Mouse (Mus musculus): ENCODE measurements at regions not wholly inside any gene's neighbourhood (a gene's known extent, or its start where the extent isn't known, plus 50 kb on each side); places are given as distances from the start of the nearest gene placed in this dataset.
A peak's percentile ranks its signal among the peaks of the same experiment; 100 is the strongest.

DNA sequence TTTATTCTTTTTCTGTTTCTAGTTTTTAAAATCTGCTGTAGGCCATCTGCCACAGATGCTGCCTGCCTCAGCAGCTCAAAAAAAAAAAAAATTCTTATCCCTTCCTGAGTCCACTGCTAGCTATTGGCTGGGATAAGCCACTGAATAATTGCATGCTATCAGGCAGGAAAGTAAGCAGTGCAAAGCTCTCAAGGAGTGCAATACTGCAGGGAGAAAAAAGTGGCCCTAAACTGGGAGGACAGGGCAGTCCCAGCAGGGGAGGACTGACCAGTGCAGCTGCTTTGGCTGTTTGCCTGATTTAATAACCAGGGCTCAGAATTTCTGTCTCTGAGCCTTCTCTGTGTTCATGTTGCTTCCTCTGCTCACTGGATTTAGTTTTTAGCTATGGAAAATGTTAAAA lies 544.4 kb upstream of the Marcks start:
- Histone ChIP-seq H3K27ac (replicated peaks) (no peak overlapping the region), H3K9ac (no peak overlapping the region), H3K4me3 (no peak overlapping the region), H3K4me1 (replicated peaks) (no peaks in the 10 kb centered on the region), H3K27me3 (no peaks in the 10 kb centered on the region), H3K36me3 (no peaks in the 10 kb centered on the region), H3K4me2 (no peak overlapping the region), H3K9me3 (no peaks in the 10 kb centered on the region)
- ATAC-seq (ENCODE audit: low read depth) = no peak

DNA sequence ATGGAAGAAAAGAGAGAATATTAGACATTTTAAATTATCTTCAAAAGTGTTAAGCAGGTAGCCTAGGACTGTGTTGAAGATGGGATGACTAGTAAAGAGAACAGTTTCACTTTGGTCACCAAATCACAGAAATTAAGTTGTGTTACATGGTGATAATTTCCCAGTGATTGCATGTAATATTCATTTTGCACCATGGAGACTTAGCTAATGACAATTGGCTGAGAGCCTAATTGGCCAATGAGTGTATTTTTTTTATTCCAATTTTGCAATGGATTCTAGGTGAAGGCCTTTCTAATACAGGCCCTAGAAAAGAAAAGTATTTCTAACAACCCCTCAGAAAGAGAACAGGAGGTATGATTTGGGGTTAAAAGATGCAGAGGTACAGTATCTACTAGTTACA lies 541.9 kb upstream of the Marcks start:
- ATAC-seq (ENCODE audit: low read depth) = no peak
- no peak overlapping the region for H3K27ac ChIP-seq (replicated peaks)
- H3K4me1 ChIP-seq (replicated peaks) = no peaks in the 10 kb centered on the region
- H3K27me3 ChIP-seq = no peaks in the 10 kb centered on the region
- H3K9ac ChIP-seq = no peak overlapping the region
- H3K4me3 ChIP-seq = no peak overlapping the region
- H3K4me2 ChIP-seq = no peak overlapping the region
- H3K9me3 ChIP-seq = no peaks in the 10 kb centered on the region
- H3K36me3 ChIP-seq = no peaks in the 10 kb centered on the region

DNA sequence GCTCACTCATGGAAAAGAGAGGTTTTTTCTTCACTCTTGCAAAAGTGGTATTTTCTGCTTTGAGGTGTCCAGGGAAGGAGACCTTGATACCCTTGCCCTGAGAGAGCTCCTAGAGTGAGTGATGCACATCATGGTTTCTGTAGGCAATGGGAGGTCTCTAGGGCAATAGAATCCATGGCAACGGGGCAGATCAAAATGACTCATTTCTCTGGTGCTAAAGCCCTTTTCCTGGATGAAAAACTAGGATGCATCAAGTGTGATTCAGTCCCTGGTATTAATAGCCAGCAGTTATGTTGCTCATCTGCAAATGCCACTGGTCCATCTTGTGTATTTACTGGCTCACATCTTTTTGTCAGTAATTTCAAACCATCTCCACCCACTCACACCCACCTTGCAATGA lies 539.1 kb upstream of the Marcks start:
- Histone ChIP-seq H3K4me3 (no peak overlapping the region), H3K9ac (no peak overlapping the region)
- no peak for ATAC-seq (ENCODE audit: low read depth)

DNA sequence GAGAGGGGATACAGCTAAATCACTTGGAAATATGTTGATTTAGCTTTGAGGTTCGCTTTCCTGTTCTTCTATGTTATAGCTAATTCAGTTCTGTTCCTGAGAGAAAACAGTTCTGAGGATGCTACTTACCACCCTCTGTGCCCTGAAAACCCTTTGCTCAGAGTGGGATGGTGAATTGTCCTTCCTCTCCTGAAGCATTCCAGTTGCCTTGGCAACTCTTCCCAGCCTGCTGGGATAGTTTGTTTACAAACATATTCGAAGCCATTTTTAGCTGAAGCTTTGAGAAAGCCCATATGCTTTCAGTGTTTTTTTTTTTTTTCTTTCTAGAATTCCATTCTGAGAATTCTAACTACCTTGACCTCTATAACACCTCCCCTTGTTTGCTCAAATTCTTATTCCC lies 530.1 kb upstream of the Marcks start:
- ATAC-seq (ENCODE audit: low read depth) = no peak
- no peaks in the 10 kb centered on the region for H3K36me3 ChIP-seq
- no peaks in the 10 kb centered on the region for H3K9me3 ChIP-seq
- 36% methylated on average over 2 of the region's 2 CpGs for WGBS
- H3K9ac ChIP-seq = no peak overlapping the region
- peaks cover 17% of the 10 kb centered on the region for H3K4me1 ChIP-seq (replicated peaks)
- H3K4me3 ChIP-seq = no peak overlapping the region
- no peak overlapping the region for H3K27ac ChIP-seq (replicated peaks)
- H3K27me3 ChIP-seq = no peaks in the 10 kb centered on the region
- no peak overlapping the region for H3K4me2 ChIP-seq

More for the DNA sequence above, 539.1 kb upstream of the Marcks start:
- no peaks in the 10 kb centered on the region for H3K9me3 ChIP-seq
- no peak overlapping the region for H3K4me2 ChIP-seq
- H3K27me3 ChIP-seq = no peaks in the 10 kb centered on the region
- WGBS = 79% methylated on average over 1 of the region's 1 CpGs
- H3K4me1 ChIP-seq (replicated peaks) = no peaks in the 10 kb centered on the region
- no peak overlapping the region for H3K27ac ChIP-seq (replicated peaks)
- no peaks in the 10 kb centered on the region for H3K36me3 ChIP-seq

DNA sequence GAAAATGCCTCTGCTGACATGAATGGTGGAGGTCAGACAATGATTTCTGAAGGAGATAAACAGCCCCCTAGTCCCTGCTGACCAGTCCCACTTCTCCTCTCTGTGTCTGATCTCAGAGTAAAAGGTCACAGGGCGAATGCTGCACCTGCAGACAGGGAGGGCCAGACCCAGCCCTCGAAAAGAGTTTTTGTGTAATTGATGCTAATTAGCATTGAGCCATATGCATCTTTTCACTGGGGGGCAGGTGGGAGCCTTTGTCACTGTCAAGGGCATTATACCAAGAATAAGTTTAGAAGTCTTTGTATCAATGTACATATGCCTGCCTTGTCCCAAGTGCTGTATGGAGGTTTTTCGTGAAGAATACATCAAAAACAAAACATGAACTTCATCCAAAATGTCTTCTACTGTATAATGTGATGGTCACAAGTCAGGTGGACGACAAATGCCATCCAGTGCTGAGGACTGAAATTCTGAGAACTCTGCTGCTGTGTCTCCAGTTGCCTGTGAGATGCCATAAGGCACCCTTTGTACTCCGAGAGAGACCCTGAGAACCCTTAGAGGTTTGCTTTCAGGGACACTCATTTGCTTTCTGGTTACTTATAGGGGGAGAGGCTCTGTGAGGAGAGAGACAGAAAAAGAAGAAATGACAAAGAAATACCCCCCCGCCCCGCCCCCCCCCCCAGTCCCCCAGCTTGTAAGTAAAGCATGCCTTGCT lies 528.5 kb upstream of the Marcks start:
- no peak overlapping the region for H3K4me3 ChIP-seq
- H3K36me3 ChIP-seq = no peaks in the 10 kb centered on the region
- no peaks in the 10 kb centered on the region for H3K27me3 ChIP-seq
- ATAC-seq (ENCODE audit: low read depth) = peak; percentile 84
- 13% methylated on average over 7 of the region's 7 CpGs for WGBS
- peaks cover 17% of the 10 kb centered on the region for H3K4me1 ChIP-seq (replicated peaks)
- no peaks in the 10 kb centered on the region for H3K9me3 ChIP-seq
- H3K27ac ChIP-seq (replicated peaks) = no peak overlapping the region
- H3K4me2 ChIP-seq = no peak overlapping the region
- no peak overlapping the region for H3K9ac ChIP-seq

DNA sequence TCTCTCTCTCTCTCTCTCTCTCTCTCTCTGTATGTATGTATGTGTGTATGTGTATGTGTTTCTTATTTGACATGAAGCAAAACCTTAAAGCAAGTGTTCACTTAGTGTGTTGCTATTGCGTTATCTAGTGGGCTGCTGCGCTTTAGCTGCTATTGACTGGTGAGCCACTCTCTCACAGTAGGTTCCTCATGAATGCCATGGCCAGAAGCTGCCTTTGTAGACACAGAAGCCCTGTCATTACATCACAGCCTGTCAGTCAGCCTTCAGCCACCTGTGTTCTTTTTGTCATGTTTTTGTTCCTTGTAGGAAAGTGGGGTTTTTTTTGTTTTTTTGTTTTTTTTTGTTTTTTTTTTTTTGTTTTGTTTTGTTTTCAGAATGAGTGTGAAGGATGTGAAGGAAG lies 527.8 kb upstream of the Marcks start:
- Histone ChIP-seq H3K4me1 (replicated peaks) (peaks cover 17% of the 10 kb centered on the region), H3K27ac (replicated peaks) (no peak overlapping the region), H3K36me3 (no peaks in the 10 kb centered on the region), H3K9me3 (no peaks in the 10 kb centered on the region), H3K9ac (no peak overlapping the region), H3K4me2 (no peak overlapping the region), H3K4me3 (no peak overlapping the region), H3K27me3 (no peaks in the 10 kb centered on the region)
- 37% methylated on average over 2 of the region's 2 CpGs for WGBS
- ATAC-seq (ENCODE audit: low read depth) = peak; percentile 58; the same call in 1 of the 2 replicates

DNA sequence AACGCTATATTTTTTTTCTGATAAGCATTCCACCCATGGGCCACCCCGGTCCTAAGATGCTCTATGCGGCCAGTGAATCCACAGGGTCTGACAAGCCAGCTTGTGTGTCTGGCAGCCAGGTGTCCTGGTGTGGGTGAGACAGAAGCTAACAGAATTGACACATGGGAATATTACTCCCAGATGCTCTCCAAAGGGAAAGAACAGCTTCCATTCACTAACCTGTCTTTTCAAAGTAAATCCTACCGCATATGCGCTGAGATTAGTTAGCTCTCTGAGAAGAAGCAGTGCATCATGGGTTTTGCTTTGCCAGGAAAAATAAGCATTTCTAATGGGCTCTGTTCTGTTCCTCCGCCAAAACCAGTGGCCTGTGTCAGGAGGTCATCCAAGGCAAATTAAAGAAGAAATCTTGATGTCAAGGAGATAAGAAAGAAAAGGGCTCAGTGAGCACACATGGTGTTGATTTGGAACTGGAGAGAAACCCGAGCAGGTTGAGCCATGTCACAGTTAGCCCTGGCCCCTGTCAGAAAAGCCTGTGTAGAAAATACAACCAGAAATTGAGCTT lies 498.4 kb upstream of the Marcks start:
- Histone ChIP-seq H3K27ac (replicated peaks) (no peak overlapping the region), H3K36me3 (no peaks in the 10 kb centered on the region), H3K9ac (no peak overlapping the region), H3K27me3 (no peaks in the 10 kb centered on the region), H3K9me3 (no peaks in the 10 kb centered on the region), H3K4me1 (replicated peaks) (no peaks in the 10 kb centered on the region), H3K4me3 (no peak overlapping the region), H3K4me2 (no peak overlapping the region)
- 65% methylated on average over 7 of the region's 7 CpGs for WGBS
- ATAC-seq (ENCODE audit: low read depth) = no peak

DNA sequence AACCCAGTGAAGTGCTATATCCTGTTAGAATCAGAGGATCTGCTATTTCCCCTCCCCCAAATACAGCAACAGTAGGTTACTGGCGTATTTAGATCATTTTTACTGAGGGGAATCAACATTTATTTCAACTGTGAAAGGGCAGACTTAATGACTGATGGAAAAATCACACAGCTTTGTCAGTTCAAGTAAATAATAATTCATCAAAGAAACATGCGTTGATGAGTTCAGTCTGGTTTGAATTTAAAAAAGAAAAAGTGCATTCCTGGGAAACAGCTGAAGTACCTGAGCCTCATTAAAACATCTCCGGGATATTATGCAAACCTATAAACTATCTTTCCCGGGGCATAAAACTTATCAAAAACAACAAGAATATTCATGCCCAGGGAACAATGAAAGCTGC lies 497.7 kb upstream of the Marcks start:
- Histone ChIP-seq H3K4me2 (no peak overlapping the region), H3K9ac (no peak overlapping the region), H3K4me3 (no peak overlapping the region), H3K4me1 (replicated peaks) (no peaks in the 10 kb centered on the region), H3K9me3 (no peaks in the 10 kb centered on the region), H3K27ac (replicated peaks) (no peak overlapping the region), H3K27me3 (no peaks in the 10 kb centered on the region), H3K36me3 (no peaks in the 10 kb centered on the region)
- 74% methylated on average over 4 of the region's 4 CpGs for WGBS
- no peak for ATAC-seq (ENCODE audit: low read depth)

DNA sequence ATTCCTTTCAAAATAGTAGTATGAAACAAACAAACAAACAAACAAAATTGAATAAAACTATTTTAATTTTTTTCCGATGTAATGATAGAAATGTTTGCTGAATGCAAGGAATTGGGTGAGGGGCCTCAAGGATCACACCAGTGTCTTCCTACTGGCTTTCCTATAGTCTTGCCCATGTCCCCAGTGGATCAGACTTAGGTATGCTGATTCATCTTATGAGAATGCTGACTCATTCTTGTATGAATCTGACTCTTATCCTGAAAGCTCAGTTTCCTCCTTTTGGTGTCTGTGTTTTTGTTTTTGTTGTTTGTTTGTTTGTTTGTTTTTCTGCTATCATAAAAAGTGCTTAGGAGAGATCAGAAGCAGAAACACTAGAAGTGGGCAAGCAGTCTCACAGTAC lies 491.7 kb upstream of the Marcks start:
- Histone ChIP-seq H3K4me2 (no peak overlapping the region), H3K27ac (replicated peaks) (no peak overlapping the region), H3K9me3 (no peaks in the 10 kb centered on the region), H3K4me3 (no peak overlapping the region), H3K36me3 (no peaks in the 10 kb centered on the region), H3K4me1 (replicated peaks) (peaks cover 13% of the 10 kb centered on the region; the same call in 1 of the 2 replicates), H3K9ac (no peak overlapping the region), H3K27me3 (no peaks in the 10 kb centered on the region)
- 98% methylated on average over 1 of the region's 1 CpGs for WGBS
- no peak for ATAC-seq (ENCODE audit: low read depth)

DNA sequence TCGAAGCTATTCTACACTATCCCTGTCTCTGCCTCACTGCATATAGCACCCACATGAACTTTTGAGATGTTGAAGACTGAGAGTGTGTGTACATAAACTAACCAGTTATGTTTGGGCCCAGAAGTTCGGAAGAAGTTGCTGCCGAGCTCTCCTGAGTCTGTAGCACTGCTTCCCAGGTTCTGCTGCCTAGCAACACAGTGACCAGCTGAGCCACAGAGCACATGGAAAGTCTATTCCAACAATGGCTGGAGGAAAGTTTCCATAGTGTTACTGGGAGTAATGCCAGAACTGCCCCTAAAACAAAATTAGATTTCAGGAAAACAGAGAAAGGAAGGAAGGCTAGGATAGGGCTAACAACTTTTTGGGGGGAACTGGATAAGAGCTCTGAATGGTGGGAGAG lies 489.2 kb upstream of the Marcks start:
- Histone ChIP-seq H3K4me3 (no peak overlapping the region), H3K9me3 (no peaks in the 10 kb centered on the region), H3K4me2 (no peak overlapping the region), H3K9ac (no peak overlapping the region), H3K4me1 (replicated peaks) (peaks cover 13% of the 10 kb centered on the region; the same call in 1 of the 2 replicates), H3K27ac (replicated peaks) (no peak overlapping the region; the same call in 1 of the 2 replicates), H3K36me3 (no peaks in the 10 kb centered on the region), H3K27me3 (no peaks in the 10 kb centered on the region)
- 70% methylated on average over 3 of the region's 3 CpGs for WGBS
- ATAC-seq (ENCODE audit: low read depth) = 0 out of 2 replicates have a peak, but pooled peaks have one; percentile 53

DNA sequence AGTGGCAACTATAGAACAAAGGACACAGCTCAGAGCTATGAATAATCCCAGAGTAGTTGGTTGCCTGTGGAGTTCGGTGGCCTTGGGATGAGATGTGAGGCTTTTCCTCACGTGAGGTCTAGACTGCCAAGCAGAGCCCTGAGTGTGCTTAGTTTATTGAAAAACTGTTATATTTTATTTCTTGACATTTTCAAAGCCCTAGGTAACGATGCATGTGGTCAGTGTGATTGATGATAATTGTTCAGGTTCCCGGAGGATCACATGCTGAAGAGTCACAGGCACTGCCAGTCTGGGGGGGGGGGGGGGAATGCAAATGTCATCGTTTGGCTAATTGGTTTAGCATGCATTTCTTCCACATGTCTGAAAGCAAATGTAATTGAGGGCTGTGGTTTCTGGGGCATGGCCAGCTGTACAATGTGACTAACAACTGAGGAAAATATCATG lies 488.1 kb upstream of the Marcks start:
- WGBS = 14% methylated on average over 5 of the region's 5 CpGs
- no peaks in the 10 kb centered on the region for H3K9me3 ChIP-seq
- no peaks in the 10 kb centered on the region for H3K27me3 ChIP-seq
- H3K4me2 ChIP-seq = no peak overlapping the region
- no peak overlapping the region for H3K27ac ChIP-seq (replicated peaks)
- peaks cover 13% of the 10 kb centered on the region; the same call in 1 of the 2 replicates for H3K4me1 ChIP-seq (replicated peaks)
- ATAC-seq (ENCODE audit: low read depth) = peak; percentile 88
- H3K9ac ChIP-seq = no peak overlapping the region
- H3K36me3 ChIP-seq = no peaks in the 10 kb centered on the region
- H3K4me3 ChIP-seq = no peak overlapping the region

DNA sequence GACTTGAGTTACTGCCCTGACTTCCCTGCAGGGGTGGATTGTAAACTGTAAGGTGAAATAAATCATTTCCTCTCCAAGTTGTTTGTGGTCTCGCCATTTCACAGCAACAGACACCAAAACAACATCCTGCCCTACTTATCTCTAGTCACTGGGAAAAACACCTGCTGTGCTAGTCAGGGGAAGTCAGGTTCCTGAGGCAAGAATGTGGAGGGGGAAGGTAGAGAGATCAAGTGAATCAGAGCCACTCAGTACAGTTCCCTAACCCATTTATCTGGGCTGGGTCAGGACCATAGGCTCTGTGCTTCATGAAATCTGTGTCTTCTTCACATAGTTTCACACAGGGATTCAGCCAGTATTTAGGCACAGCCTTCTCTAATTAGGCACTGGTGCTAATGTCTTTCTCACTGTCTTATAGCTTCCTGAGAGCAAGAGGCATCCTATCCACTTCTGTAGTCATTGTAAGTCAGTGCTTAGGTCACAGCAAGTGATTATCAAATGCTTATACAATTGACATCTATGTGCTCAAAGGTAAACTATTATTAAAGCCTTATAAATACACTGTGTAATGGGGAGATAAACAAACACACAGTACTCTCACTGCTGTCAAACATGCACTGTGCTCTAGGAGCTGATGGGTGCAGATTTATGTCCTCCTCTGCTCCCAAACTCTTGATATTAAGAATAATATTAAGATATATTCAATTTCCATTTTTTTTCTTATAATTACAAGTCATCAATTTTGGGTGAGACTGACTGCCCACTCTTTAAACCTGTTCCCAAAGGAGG lies 487.4 kb upstream of the Marcks start:
- no peak overlapping the region for H3K4me3 ChIP-seq
- no peaks in the 10 kb centered on the region for H3K36me3 ChIP-seq
- peaks cover 13% of the 10 kb centered on the region; the same call in 1 of the 2 replicates for H3K4me1 ChIP-seq (replicated peaks)
- WGBS = 18% methylated on average over 1 of the region's 1 CpGs
- no peak overlapping the region for H3K27ac ChIP-seq (replicated peaks)
- no peaks in the 10 kb centered on the region for H3K9me3 ChIP-seq
- H3K27me3 ChIP-seq = no peaks in the 10 kb centered on the region
- no peak overlapping the region for H3K4me2 ChIP-seq
- H3K9ac ChIP-seq = no peak overlapping the region
- ATAC-seq (ENCODE audit: low read depth) = peak; percentile 61
